Mouse (Mus musculus) neural tube, embryonic 13.5 days (tissue): ENCODE measurements around the gene 1110004F10Rik. TPM values are rescaled to one million over a fixed set of nuclear protein-coding genes. Genes with fewer than 3 reads are reported as not detected.
A peak's percentile ranks its signal among the peaks of the same experiment; 100 is the strongest.

Experiments used
- ATAC-seq: fragments of 200-750 bp; cut with Nextera tagmentation; 2 replicates; pipeline ENCODE4 v1.8.0; 2017; ENCODE audit warnings: low read depth, mild to moderate bottlenecking, moderate TSS enrichment, moderate library complexity
- H3K27ac ChIP-seq: fragments of 300-500 bp; sonication (generic); replicated peaks from 2 replicates; pipeline ENCODE4 v1.5.1; 2015; ENCODE audit warnings: moderate library complexity, mild to moderate bottlenecking, inconsistent platforms
- H3K27me3 ChIP-seq: fragments of 300-500 bp; sonication (generic); 2 replicates; pipeline ENCODE4 v1.6.1; 2015; ENCODE audit warnings: mild to moderate bottlenecking, inconsistent platforms
- H3K36me3 ChIP-seq: fragments of 300-500 bp; sonication (generic); 2 replicates; pipeline ENCODE4 v1.6.1; 2015; ENCODE audit warnings: mild to moderate bottlenecking, inconsistent platforms
- H3K4me1 ChIP-seq: fragments of 300-500 bp; sonication (generic); replicated peaks from 2 replicates; pipeline ENCODE4 v1.6.1; 2015; ENCODE audit warnings: inconsistent platforms
- H3K4me2 ChIP-seq: fragments of 300-500 bp; sonication (generic); 2 replicates; pipeline ENCODE4 v1.6.1; 2015; ENCODE audit warnings: inconsistent platforms, mild to moderate bottlenecking, moderate library complexity
- H3K4me3 ChIP-seq: fragments of 300-500 bp; sonication (generic); 2 replicates; pipeline ENCODE4 v1.5.1; 2015; ENCODE audit warnings: mild to moderate bottlenecking, inconsistent platforms
- H3K9ac ChIP-seq: fragments of 300-500 bp; sonication (generic); 2 replicates; pipeline ENCODE4 v1.6.1; 2015; ENCODE audit warnings: moderate library complexity, mild to moderate bottlenecking, inconsistent platforms
- H3K9me3 ChIP-seq: fragments of 300-500 bp; sonication (generic); 2 replicates; pipeline ENCODE4 v1.6.1; 2016; ENCODE audit warnings: inconsistent platforms
- WGBS: fragments of 180-500 bp; shearing (Covaris S2); methylation state at CpG from one replicate; pipeline ENCODE4 v1.1.7; 2015; 5-methylcytosine and 5-hydroxymethylcytosine counted together
- polyA plus RNA-seq: library from polyadenylated mRNA; unstranded; fragments of >200 nt; fragmentation: Nextera tagmentation; extraction: Ambion mirVana; gene quantifications from 2 replicates; pipeline ENCODE4 v1.2.1, GENCODE M21; 2015

The 1110004F10Rik gene
- polyA plus RNA-seq, 1 experiment from 2014 or later, result 324 TPM

DNA sequence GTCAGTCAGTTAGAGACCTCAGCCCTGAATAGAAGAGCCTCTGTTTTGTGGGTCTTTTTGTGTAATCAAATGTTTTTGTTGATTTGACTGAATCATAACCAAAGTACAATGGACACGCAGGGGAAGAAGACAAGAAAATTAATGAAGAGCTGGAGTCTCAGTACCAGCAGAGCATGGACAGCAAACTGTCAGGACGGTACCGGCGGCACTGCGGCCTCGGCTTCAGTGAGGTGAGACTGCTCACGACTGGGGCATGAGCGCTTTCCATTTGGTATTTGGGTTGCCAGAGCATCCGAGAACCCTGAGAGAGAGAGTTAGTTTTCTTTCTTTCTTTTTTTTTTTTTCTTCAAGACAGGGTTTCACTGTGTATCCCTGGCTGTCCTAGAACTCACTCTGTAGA is 63.9 kb downstream of the 1110004F10Rik start:
- no peak for ATAC-seq
- 96% methylated on average over 9 of the region's 9 CpGs for WGBS
- Histone ChIP-seq H3K9me3 (no peaks in the 10 kb centered on the region), H3K27ac (no peak overlapping the region), H3K9ac (no peak overlapping the region), H3K4me1 (peaks cover 7% of the 10 kb centered on the region), H3K27me3 (no peaks in the 10 kb centered on the region), H3K36me3 (peaks cover 66% of the 10 kb centered on the region), H3K4me3 (no peak overlapping the region), H3K4me2 (no peak overlapping the region)

DNA sequence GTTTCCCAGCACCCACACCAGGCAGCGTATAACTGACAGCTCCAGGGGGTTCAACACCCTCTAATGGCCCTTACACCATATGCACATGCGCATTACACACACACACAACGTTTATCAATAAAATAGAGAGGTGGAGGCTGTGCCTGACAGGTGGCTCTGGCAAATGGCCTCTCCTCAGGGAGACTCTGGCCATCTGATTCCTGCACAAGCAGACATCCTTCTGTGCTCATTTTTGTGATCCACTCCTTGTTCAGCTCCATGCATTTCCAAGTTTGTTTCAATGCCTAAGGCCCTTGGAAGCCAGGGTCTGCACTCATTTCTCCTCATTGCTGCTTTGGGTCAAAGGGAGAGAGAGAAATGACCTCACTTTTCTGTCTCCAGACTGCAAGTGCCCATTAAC is 71.5 kb downstream of the 1110004F10Rik start:
- Histone ChIP-seq H3K27me3 (no peaks in the 10 kb centered on the region), H3K4me2 (no peak overlapping the region), H3K9me3 (no peaks in the 10 kb centered on the region), H3K27ac (no peak overlapping the region), H3K9ac (no peak overlapping the region), H3K4me1 (no peaks in the 10 kb centered on the region), H3K4me3 (no peak overlapping the region), H3K36me3 (peaks cover 14% of the 10 kb centered on the region)
- no peak for ATAC-seq
- 59% methylated on average over 3 of the region's 3 CpGs for WGBS

- no peak for ATAC-seq
- Histone ChIP-seq H3K9me3 (no peaks in the 10 kb centered on the region), H3K4me2 (no peak overlapping the region), H3K27ac (no peak overlapping the region), H3K4me1 (no peaks in the 10 kb centered on the region), H3K4me3 (no peak overlapping the region), H3K36me3 (peaks cover 6% of the 10 kb centered on the region), H3K27me3 (no peaks in the 10 kb centered on the region), H3K9ac (no peak overlapping the region)
- 88% methylated on average over 6 of the region's 6 CpGs for WGBS
Measured at GRCm38 (mm10) chr7:116111546-116111945, 72.3 kb downstream of the 1110004F10Rik start.

GRCm38 (mm10) chr7:116115216-116115930 is 76.2 kb downstream of the 1110004F10Rik start:
- no peak overlapping the region for H3K4me2 ChIP-seq
- 65% methylated on average over 12 of the region's 12 CpGs for WGBS
- H3K4me3 ChIP-seq, result no peak overlapping the region

DNA sequence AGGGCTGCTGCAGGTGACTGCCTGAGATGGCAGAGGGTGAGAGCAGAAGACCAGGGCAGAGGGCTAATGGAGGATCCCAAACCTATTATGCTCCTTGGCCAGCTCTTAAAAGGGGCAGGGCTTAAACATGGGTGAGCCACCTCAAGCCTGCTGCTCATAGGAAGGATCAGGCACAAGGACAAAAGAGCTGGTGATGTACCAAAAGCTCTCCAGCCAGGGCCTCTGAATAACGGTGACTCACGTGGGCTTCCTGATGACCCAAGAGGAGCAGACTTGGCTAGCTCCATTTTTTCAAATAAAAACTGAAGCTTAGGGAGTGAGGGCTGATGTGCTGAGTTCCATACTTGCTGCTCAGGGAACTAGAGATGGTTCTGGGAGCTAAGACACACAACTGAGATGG is 76.8 kb downstream of the 1110004F10Rik start:
- Histone ChIP-seq H3K4me3 (no peak overlapping the region), H3K9ac (no peak overlapping the region), H3K27me3 (no peaks in the 10 kb centered on the region), H3K27ac (no peak overlapping the region), H3K4me2 (no peak overlapping the region), H3K4me1 (no peaks in the 10 kb centered on the region), H3K36me3 (no peaks in the 10 kb centered on the region), H3K9me3 (no peaks in the 10 kb centered on the region)
- no peak for ATAC-seq
- 88% methylated on average over 2 of the region's 2 CpGs for WGBS

More at GRCm38 (mm10) chr7:116115216-116115930, 76.2 kb downstream of the 1110004F10Rik start:
- no peaks in the 10 kb centered on the region for H3K36me3 ChIP-seq
- no peak overlapping the region for H3K27ac ChIP-seq
- no peaks in the 10 kb centered on the region for H3K27me3 ChIP-seq
- no peak for ATAC-seq
- H3K9me3 ChIP-seq, result no peaks in the 10 kb centered on the region
- no peak overlapping the region for H3K9ac ChIP-seq
- H3K4me1 ChIP-seq, result no peaks in the 10 kb centered on the region

- 63% methylated on average over 1 of the region's 1 CpGs for WGBS
- Histone ChIP-seq H3K27me3 (no peaks in the 10 kb centered on the region), H3K27ac (no peak overlapping the region), H3K4me2 (no peak overlapping the region), H3K9ac (no peak overlapping the region), H3K9me3 (no peaks in the 10 kb centered on the region), H3K4me1 (peaks cover 13% of the 10 kb centered on the region; the same call in 1 of the 2 replicates), H3K4me3 (no peak overlapping the region), H3K36me3 (no peaks in the 10 kb centered on the region)
- ATAC-seq, result no peak
Measured at GRCm38 (mm10) chr7:116119306-116119857, 80.2 kb downstream of the 1110004F10Rik start.

- Histone ChIP-seq H3K9ac (no peak overlapping the region), H3K27me3 (no peaks in the 10 kb centered on the region), H3K4me3 (no peak overlapping the region), H3K36me3 (no peaks in the 10 kb centered on the region), H3K4me2 (no peak overlapping the region), H3K9me3 (no peaks in the 10 kb centered on the region), H3K27ac (no peak overlapping the region), H3K4me1 (peaks cover 13% of the 10 kb centered on the region; the same call in 1 of the 2 replicates)
- no peak for ATAC-seq
- WGBS, result 89% methylated on average over 4 of the region's 4 CpGs
Measured at GRCm38 (mm10) chr7:116120737-116121136, 81.5 kb downstream of the 1110004F10Rik start.

DNA sequence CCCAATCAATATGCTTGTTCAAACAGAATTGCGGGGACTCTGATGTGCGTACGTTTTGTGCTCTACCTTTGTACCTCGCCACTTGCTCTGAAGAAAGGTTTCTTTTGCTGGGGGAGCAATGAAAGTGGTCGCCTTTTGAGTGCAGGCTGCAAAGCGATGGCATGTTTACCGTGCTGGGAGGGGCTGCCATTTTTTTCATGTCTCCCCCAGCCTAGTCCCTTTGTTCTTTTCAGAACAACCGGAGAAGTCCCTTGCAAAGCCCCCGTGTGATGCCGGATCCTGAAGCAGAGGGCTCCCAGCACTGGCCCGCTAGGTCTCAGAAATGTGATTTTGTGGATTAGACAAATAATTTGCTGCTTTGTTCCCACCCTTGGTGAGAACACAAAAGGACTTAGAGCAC is 82.0 kb downstream of the 1110004F10Rik start:
- Histone ChIP-seq H3K4me3 (no peak overlapping the region), H3K4me2 (no peak overlapping the region), H3K27me3 (no peaks in the 10 kb centered on the region), H3K36me3 (no peaks in the 10 kb centered on the region), H3K9ac (no peak overlapping the region), H3K27ac (no peak overlapping the region), H3K4me1 (peaks cover 13% of the 10 kb centered on the region; the same call in 1 of the 2 replicates), H3K9me3 (no peaks in the 10 kb centered on the region)
- ATAC-seq, result no peak
- WGBS, result 52% methylated on average over 11 of the region's 11 CpGs

DNA sequence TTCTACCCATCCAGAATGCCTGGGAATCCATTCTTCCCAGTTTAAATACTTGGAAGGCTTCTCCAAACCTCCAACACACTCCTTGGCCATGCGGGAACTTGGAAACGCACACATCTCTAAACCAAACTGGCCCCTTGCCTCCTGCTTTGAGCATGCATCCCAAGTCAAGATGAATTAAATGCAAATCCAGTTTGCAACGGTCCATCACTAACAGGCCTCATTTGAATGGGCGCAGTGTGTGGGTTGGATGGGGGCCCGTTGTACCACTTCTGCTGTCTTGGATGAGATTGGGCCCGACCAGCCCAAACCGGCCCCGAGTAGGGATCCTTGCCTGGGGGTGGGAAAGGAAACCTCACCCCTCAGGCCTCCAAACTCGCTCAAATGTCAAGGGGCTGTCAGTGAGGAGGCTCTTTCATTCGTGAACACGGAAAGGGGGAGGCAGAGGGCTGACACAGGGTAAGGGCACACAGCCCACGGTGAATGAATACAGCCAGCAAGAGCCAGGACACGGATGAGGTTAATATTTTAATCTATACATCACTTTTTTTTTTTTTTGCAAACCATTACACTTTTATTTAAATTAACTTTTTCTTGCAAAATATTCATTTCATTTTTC is 83.9 kb downstream of the 1110004F10Rik start:
- no peak overlapping the region for H3K4me3 ChIP-seq
- no peak overlapping the region for H3K9ac ChIP-seq
- H3K4me2 ChIP-seq, result no peak overlapping the region
- H3K27me3 ChIP-seq, result no peaks in the 10 kb centered on the region
- peak; percentile 65 for ATAC-seq
- H3K27ac ChIP-seq, result no peak overlapping the region
- H3K4me1 ChIP-seq, result peaks cover 13% of the 10 kb centered on the region; the same call in 1 of the 2 replicates
- H3K36me3 ChIP-seq, result no peaks in the 10 kb centered on the region
- 33% methylated on average over 13 of the region's 13 CpGs for WGBS
- H3K9me3 ChIP-seq, result no peaks in the 10 kb centered on the region

DNA sequence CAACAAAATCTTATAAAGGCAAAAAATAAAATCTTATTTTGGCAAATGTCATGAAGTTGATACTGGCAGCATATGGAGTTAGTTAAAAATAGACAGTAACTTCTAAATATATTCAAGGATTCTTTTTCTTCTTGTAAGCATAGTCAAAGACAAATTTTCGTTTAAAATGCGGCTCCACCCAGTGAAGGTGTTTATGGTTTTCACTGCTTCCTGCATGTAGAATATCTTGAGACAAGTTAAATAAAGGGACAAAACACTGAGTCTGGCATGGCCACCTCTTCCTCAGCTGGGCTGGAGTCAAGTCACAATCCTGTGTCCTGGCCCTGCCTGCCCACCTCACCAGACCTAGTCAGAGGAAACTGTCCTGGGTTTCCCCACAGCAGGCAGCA is 84.4 kb downstream of the 1110004F10Rik start:
- Histone ChIP-seq H3K4me2 (no peak overlapping the region), H3K36me3 (no peaks in the 10 kb centered on the region), H3K27ac (no peak overlapping the region), H3K4me1 (peaks cover 13% of the 10 kb centered on the region; the same call in 1 of the 2 replicates), H3K4me3 (no peak overlapping the region), H3K27me3 (no peaks in the 10 kb centered on the region), H3K9ac (no peak overlapping the region), H3K9me3 (no peaks in the 10 kb centered on the region)
- 85% methylated on average over 2 of the region's 2 CpGs for WGBS
- no peak for ATAC-seq

GRCm38 (mm10) chr7:116124057-116124456 is 84.9 kb downstream of the 1110004F10Rik start:
- H3K27me3 ChIP-seq, result no peaks in the 10 kb centered on the region
- peaks cover 13% of the 10 kb centered on the region; the same call in 1 of the 2 replicates for H3K4me1 ChIP-seq
- no peak overlapping the region for H3K27ac ChIP-seq
- no peaks in the 10 kb centered on the region for H3K36me3 ChIP-seq
- 92% methylated on average over 12 of the region's 12 CpGs for WGBS
- no peak for ATAC-seq
- H3K9me3 ChIP-seq, result no peaks in the 10 kb centered on the region
- H3K4me2 ChIP-seq, result no peak overlapping the region
- H3K9ac ChIP-seq, result no peak overlapping the region
- no peak overlapping the region for H3K4me3 ChIP-seq

DNA sequence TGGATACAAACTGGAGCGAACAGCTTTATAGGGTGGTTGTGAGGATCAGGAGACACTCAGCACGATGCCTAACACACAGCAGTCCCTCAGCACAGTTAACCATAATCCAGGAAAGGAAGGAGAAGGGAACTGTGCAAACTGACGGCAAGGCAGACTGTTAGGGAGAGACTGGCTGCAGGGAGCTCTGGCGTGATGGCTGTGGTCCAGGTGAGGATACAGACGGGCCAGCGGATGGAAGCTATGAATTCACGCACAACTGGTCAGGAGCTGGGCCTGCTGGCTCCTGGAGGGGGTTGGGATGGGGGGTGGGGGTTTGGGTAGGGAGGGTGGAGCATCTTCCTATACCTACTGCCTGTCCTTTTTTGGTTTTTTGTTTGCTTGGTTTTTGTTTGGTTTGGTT is 86.5 kb downstream of the 1110004F10Rik start:
- 81% methylated on average over 7 of the region's 7 CpGs for WGBS
- no peak for ATAC-seq
- H3K4me2 ChIP-seq, result no peak overlapping the region

More for the DNA sequence above, 86.5 kb downstream of the 1110004F10Rik start:
- no peak overlapping the region for H3K4me3 ChIP-seq
- no peak overlapping the region for H3K27ac ChIP-seq
- H3K9me3 ChIP-seq, result no peaks in the 10 kb centered on the region
- no peaks in the 10 kb centered on the region for H3K27me3 ChIP-seq
- peaks cover 13% of the 10 kb centered on the region; the same call in 1 of the 2 replicates for H3K4me1 ChIP-seq
- no peak overlapping the region for H3K9ac ChIP-seq
- H3K36me3 ChIP-seq, result no peaks in the 10 kb centered on the region
